Mouse (Mus musculus) small intestine, adult 2 months (tissue): ENCODE data around the gene Bckdha.

ENCODE experiments used
- CTCF ChIP-seq: fragments of 200-500 bp; IDR thresholded peaks from 2 replicates; pipeline ENCODE4 v1.5.1; 2012; ENCODE audit warnings: low read depth, mild to moderate bottlenecking, control low read depth, inconsistent platforms, low read length, moderate library complexity, mixed read lengths; ENCODE audit not compliant: insufficient replicate concordance, insufficient read length; ENCODE audit errors: extremely low read depth
- POLR2A ChIP-seq: fragments of 200-500 bp; IDR thresholded peaks from 2 replicates; pipeline ENCODE4 v1.6.1; 2012; ENCODE audit warnings: low read depth, mild to moderate bottlenecking, control low read depth, inconsistent platforms, low read length, moderate library complexity

GRCm38 (mm10) chr7:25683474-25684180 is 24.8 kb upstream of the Bckdha start:
- TF ChIP-seq CTCF (no peak), POLR2A (no peak)
